Mouse (Mus musculus): ENCODE measurements around the gene Oprl1. TPM values are rescaled to one million over a fixed set of nuclear protein-coding genes. Genes with fewer than 3 reads are reported as not detected.

Gene Oprl1
- total and polyA plus RNA-seq, 3 experiments = 0.14 to 0.25 TPM; not detected in 1

- Histone ChIP-seq H3K27ac (ENCODE audit: insufficient read depth, low read depth) (no peak overlapping the region), H3K9ac (ENCODE audit: insufficient read depth, low read depth) (no peak overlapping the region), H3K79me2 (replicated peaks; ENCODE audit: control insufficient read depth, extremely low read depth, insufficient read depth, poor library complexity, severe bottlenecking) (no peaks in the 10 kb centered on the region), H3K9me3 (replicated peaks; ENCODE audit: low read length) (no peaks in the 10 kb centered on the region), H3K36me3 (replicated peaks in 1 of 2; ENCODE audit: control insufficient read depth in 1 of 2, insufficient read depth in 1 of 2, low read length in 1 of 2) (no peaks in the 10 kb centered on the region), H3K27me3 (replicated peaks) (peaks cover 94% of the 10 kb centered on the region), H3K4me1 (ENCODE audit: control insufficient read depth in 1 of 2, insufficient read depth in 2 of 2) (no peaks in the 10 kb centered on the region), H3K4me2 (ENCODE audit: insufficient read depth, low read depth, poor library complexity, severe bottlenecking) (no peak overlapping the region), H3K4me3 (replicated peaks in 1 of 3; ENCODE audit: low read depth in 2 of 3, low read length in 2 of 3, poor library complexity in 1 of 3) (no peak overlapping the region)
- dilution Hi-C loops (cut with MboI; ENCODE audit: extremely low pct_ligation_motif_present, extremely low pct_unique_long_range_greater_than_20kb, low sequenced_read_pairs) (no loop called here), in situ Hi-C loops (cut with MboI; ENCODE audit: low pct_ligation_motif_present, low pct_unique_long_range_greater_than_20kb, low sequenced_read_pairs) (no loop called here)
- no peak for DNase-seq (ENCODE audit: extremely low read depth)
- TF ChIP-seq CTCF (conservative IDR thresholded peaks at IDR 0.05 in 1 of 2, IDR thresholded peaks at IDR 0.05 in 1 of 2; ENCODE audit: low read depth in 2 of 2, low read length in 2 of 2) (no peak), MEF2A (IDR thresholded peaks at IDR 0.05; ENCODE audit: borderline replicate concordance, low read depth, low read length) (no peak), NELFE (IDR thresholded peaks at IDR 0.05; ENCODE audit: low read depth, low read length) (no peak), ZKSCAN1 (IDR thresholded peaks at IDR 0.05; ENCODE audit: borderline replicate concordance, low read depth, low read length) (no peak), ZC3H11A (IDR thresholded peaks at IDR 0.05; ENCODE audit: low read depth, low read length) (no peak), JUND (conservative IDR thresholded peaks at IDR 0.05; ENCODE audit: low read depth, low read length) (no peak), IRF4 (IDR thresholded peaks at IDR 0.05; ENCODE audit: low read depth, low read length) (no peak), TCF12 (IDR thresholded peaks at IDR 0.05; ENCODE audit: low read depth, low read length) (no peak), POLR2A (IDR thresholded peaks at IDR 0.05; ENCODE audit: low read depth, low read length) (no peak), NRF1 (IDR thresholded peaks at IDR 0.05; ENCODE audit: low read depth, low read length) (no peak), SIN3A (IDR thresholded peaks at IDR 0.05; ENCODE audit: low read length) (no peak), TBP (conservative IDR thresholded peaks at IDR 0.05; ENCODE audit: low read depth, low read length) (no peak), UBTF (IDR thresholded peaks at IDR 0.05; ENCODE audit: low read depth, low read length) (no peak), MAFK (IDR thresholded peaks at IDR 0.05; ENCODE audit: insufficient replicate concordance, low read length) (no peak), PAX5 (IDR thresholded peaks at IDR 0.05; ENCODE audit: low read length) (no peak), MYC (IDR thresholded peaks at IDR 0.05; ENCODE audit: low read depth, low read length) (no peak)
These were observed 49.2 kb downstream of the Oprl1 start for GRCm38 (mm10) chr2:181763886-181764527.

GRCm38 (mm10) chr2:181764600-181764999 is 49.8 kb downstream of the Oprl1 start:
- no peaks in the 10 kb centered on the region for H3K9me3 ChIP-seq (replicated peaks; ENCODE audit: low read length)
- H3K4me1 ChIP-seq (ENCODE audit: control insufficient read depth in 1 of 2, insufficient read depth in 2 of 2) = no peaks in the 10 kb centered on the region
- H3K36me3 ChIP-seq (replicated peaks in 1 of 2; ENCODE audit: control insufficient read depth in 1 of 2, insufficient read depth in 1 of 2, low read length in 1 of 2) = no peaks in the 10 kb centered on the region
- H3K4me3 ChIP-seq (replicated peaks in 1 of 3; ENCODE audit: low read depth in 2 of 3, low read length in 2 of 3, poor library complexity in 1 of 3) = no peak overlapping the region
- no peak overlapping the region for H3K4me2 ChIP-seq (ENCODE audit: insufficient read depth, low read depth, poor library complexity, severe bottlenecking)
- H3K79me2 ChIP-seq (replicated peaks; ENCODE audit: control insufficient read depth, extremely low read depth, insufficient read depth, poor library complexity, severe bottlenecking) = no peaks in the 10 kb centered on the region
- in situ Hi-C loops (cut with MboI; ENCODE audit: low pct_ligation_motif_present, low pct_unique_long_range_greater_than_20kb, low sequenced_read_pairs) (no loop called here), dilution Hi-C loops (cut with MboI; ENCODE audit: extremely low pct_ligation_motif_present, extremely low pct_unique_long_range_greater_than_20kb, low sequenced_read_pairs) (no loop called here)
- H3K9ac ChIP-seq (ENCODE audit: insufficient read depth, low read depth) = no peak overlapping the region
- peaks cover 94% of the 10 kb centered on the region for H3K27me3 ChIP-seq (replicated peaks)
- H3K27ac ChIP-seq (ENCODE audit: insufficient read depth, low read depth) = no peak overlapping the region
- TF ChIP-seq GABPA (IDR thresholded peaks at IDR 0.05; ENCODE audit: insufficient replicate concordance, low read depth, low read length) (no peak), MEF2A (IDR thresholded peaks at IDR 0.05; ENCODE audit: borderline replicate concordance, low read depth, low read length) (no peak), SIN3A (IDR thresholded peaks at IDR 0.05; ENCODE audit: low read length) (no peak), USF1 (IDR thresholded peaks at IDR 0.05; ENCODE audit: low read depth, low read length) (no peak), ETS1 (conservative IDR thresholded peaks at IDR 0.05; ENCODE audit: low read depth, low read length) (no peak), NRF1 (IDR thresholded peaks at IDR 0.05; ENCODE audit: low read depth, low read length) (no peak), UBTF (IDR thresholded peaks at IDR 0.05; ENCODE audit: low read depth, low read length) (no peak), POLR2AphosphoS2 (IDR thresholded peaks at IDR 0.05; ENCODE audit: low read depth, low read length) (no peak)
- DNase-seq (ENCODE audit: extremely low read depth) = peak; percentile 4

All from CH12.LX (cell line).